Mouse (Mus musculus): ENCODE results near the gene C2cd4b. TPM values are rescaled to one million over a fixed set of nuclear protein-coding genes. Genes with fewer than 3 reads are reported as not detected.
A peak's percentile ranks its signal among the peaks of the same experiment; 100 is the strongest.
"Not testable (repeated sequence)": the region's sequence is repeated elsewhere in the genome, so short reads cannot be mapped to it uniquely, and the experiment has no call there.

C2cd4b gene
- polyA plus RNA-seq, 1 experiment from 2014 or later, result not detected

GRCm38 (mm10) chr9:67735426-67735825, 23.8 kb upstream of the C2cd4b start:
- no peaks in the 10 kb centered on the region for H3K4me1 ChIP-seq (ENCODE audit: control insufficient read depth, low read depth, low read length)
- ATAC-seq (ENCODE audit: low read depth), result no peak
- no peak overlapping the region for H3K9ac ChIP-seq (ENCODE audit: low read depth, low read length)
- H3K9me3 ChIP-seq (replicated peaks; ENCODE audit: control insufficient read depth, low read length), result no peaks in the 10 kb centered on the region
- WGBS (ENCODE audit: insufficient replicate concordance), result 37% methylated on average over 11 of the region's 11 CpGs
- no peaks in the 10 kb centered on the region for H3K27me3 ChIP-seq (ENCODE audit: control insufficient read depth, insufficient read depth, low read depth, low read length)
- H3K4me3 ChIP-seq (ENCODE audit: low read depth, low read length), result no peak overlapping the region
- H3K4me2 ChIP-seq (ENCODE audit: low read depth, low read length), result no peak overlapping the region
- H3K36me3 ChIP-seq (ENCODE audit: control insufficient read depth, insufficient read depth), result no peaks in the 10 kb centered on the region
- no peak overlapping the region for H3K27ac ChIP-seq (ENCODE audit: low read length)

DNA sequence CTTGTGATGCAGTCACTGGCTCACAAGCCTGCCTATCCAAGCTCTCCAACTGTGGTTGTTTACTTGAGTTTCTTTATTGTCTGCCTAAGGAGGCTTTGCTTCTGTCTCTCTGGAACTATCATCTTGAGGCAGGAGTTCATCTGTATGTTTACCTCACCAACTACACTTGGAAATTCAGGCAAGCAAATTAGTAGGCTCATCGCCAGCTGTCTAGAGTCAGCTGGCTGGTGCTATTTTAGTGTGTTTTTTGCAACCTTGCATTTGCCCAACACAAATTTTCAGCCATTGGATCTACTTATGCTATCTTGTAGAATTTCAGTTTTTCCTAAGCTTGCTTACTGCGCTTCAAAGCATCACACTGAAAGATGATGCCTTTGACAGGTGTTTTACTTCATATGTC, 18.0 kb upstream of the C2cd4b start:
- no peak overlapping the region for H3K4me2 ChIP-seq (ENCODE audit: low read depth, low read length)
- H3K9me3 ChIP-seq (replicated peaks; ENCODE audit: control insufficient read depth, low read length), result no peaks in the 10 kb centered on the region
- no peaks in the 10 kb centered on the region for H3K4me1 ChIP-seq (ENCODE audit: control insufficient read depth, low read depth, low read length)
- H3K9ac ChIP-seq (ENCODE audit: low read depth, low read length), result no peak overlapping the region
- no peak overlapping the region for H3K4me3 ChIP-seq (ENCODE audit: low read depth, low read length)
- WGBS (ENCODE audit: insufficient replicate concordance), result 63% methylated on average over 2 of the region's 2 CpGs
- no peaks in the 10 kb centered on the region for H3K36me3 ChIP-seq (ENCODE audit: control insufficient read depth, insufficient read depth)
- no peaks in the 10 kb centered on the region for H3K27me3 ChIP-seq (ENCODE audit: control insufficient read depth, insufficient read depth, low read depth, low read length)
- no peak overlapping the region for H3K27ac ChIP-seq (ENCODE audit: low read length)
- ATAC-seq (ENCODE audit: low read depth), result no peak

- 69% methylated on average over 16 of the region's 16 CpGs for WGBS (ENCODE audit: insufficient replicate concordance)
- H3K9me3 ChIP-seq (replicated peaks; ENCODE audit: control insufficient read depth, low read length), result no peaks in the 10 kb centered on the region
- no peaks in the 10 kb centered on the region for H3K4me1 ChIP-seq (ENCODE audit: control insufficient read depth, low read depth, low read length)
- H3K4me2 ChIP-seq (ENCODE audit: low read depth, low read length), result no peak overlapping the region
- no peak overlapping the region for H3K27ac ChIP-seq (ENCODE audit: low read length)
- peaks cover 3% of the 10 kb centered on the region; the same call in 1 of the 2 replicates for H3K27me3 ChIP-seq (ENCODE audit: control insufficient read depth, insufficient read depth, low read depth, low read length)
- H3K36me3 ChIP-seq (ENCODE audit: control insufficient read depth, insufficient read depth), result no peaks in the 10 kb centered on the region
- no peak overlapping the region for H3K4me3 ChIP-seq (ENCODE audit: low read depth, low read length)
- no peak for ATAC-seq (ENCODE audit: low read depth)
- no peak overlapping the region for H3K9ac ChIP-seq (ENCODE audit: low read depth, low read length)
These were observed 5.6 kb upstream of the C2cd4b start for GRCm38 (mm10) chr9:67753411-67754182.

GRCm38 (mm10) chr9:67754713-67755112, 4.5 kb upstream of the C2cd4b start:
- 49% methylated on average over 3 of the region's 3 CpGs for WGBS (ENCODE audit: insufficient replicate concordance)
- no peak overlapping the region for H3K4me2 ChIP-seq (ENCODE audit: low read depth, low read length)
- H3K27me3 ChIP-seq (ENCODE audit: control insufficient read depth, insufficient read depth, low read depth, low read length), result peaks cover 13% of the 10 kb centered on the region
- no peak overlapping the region for H3K27ac ChIP-seq (ENCODE audit: low read length)
- H3K4me3 ChIP-seq (ENCODE audit: low read depth, low read length), result no peak overlapping the region
- H3K36me3 ChIP-seq (ENCODE audit: control insufficient read depth, insufficient read depth), result no peaks in the 10 kb centered on the region
- H3K4me1 ChIP-seq (ENCODE audit: control insufficient read depth, low read depth, low read length), result no peaks in the 10 kb centered on the region
- H3K9me3 ChIP-seq (replicated peaks; ENCODE audit: control insufficient read depth, low read length), result no peaks in the 10 kb centered on the region
- H3K9ac ChIP-seq (ENCODE audit: low read depth, low read length), result no peak overlapping the region
- ATAC-seq (ENCODE audit: low read depth), result no peak

- H3K4me2 ChIP-seq (ENCODE audit: low read depth, low read length), result no peak overlapping the region
- no peaks in the 10 kb centered on the region for H3K9me3 ChIP-seq (replicated peaks; ENCODE audit: control insufficient read depth, low read length)
- peaks cover 34% of the 10 kb centered on the region for H3K27me3 ChIP-seq (ENCODE audit: control insufficient read depth, insufficient read depth, low read depth, low read length)
- WGBS (ENCODE audit: insufficient replicate concordance), result 4% methylated on average over 9 of the region's 9 CpGs
- H3K4me1 ChIP-seq (ENCODE audit: control insufficient read depth, low read depth, low read length), result no peaks in the 10 kb centered on the region
- H3K27ac ChIP-seq (ENCODE audit: low read length), result no peak overlapping the region
- H3K4me3 ChIP-seq (ENCODE audit: low read depth, low read length), result no peak overlapping the region
- no peaks in the 10 kb centered on the region for H3K36me3 ChIP-seq (ENCODE audit: control insufficient read depth, insufficient read depth)
- no peak overlapping the region for H3K9ac ChIP-seq (ENCODE audit: low read depth, low read length)
- ATAC-seq (ENCODE audit: low read depth), result no peak
These were observed 551 bp upstream of the C2cd4b start for GRCm38 (mm10) chr9:67758686-67759085.

DNA sequence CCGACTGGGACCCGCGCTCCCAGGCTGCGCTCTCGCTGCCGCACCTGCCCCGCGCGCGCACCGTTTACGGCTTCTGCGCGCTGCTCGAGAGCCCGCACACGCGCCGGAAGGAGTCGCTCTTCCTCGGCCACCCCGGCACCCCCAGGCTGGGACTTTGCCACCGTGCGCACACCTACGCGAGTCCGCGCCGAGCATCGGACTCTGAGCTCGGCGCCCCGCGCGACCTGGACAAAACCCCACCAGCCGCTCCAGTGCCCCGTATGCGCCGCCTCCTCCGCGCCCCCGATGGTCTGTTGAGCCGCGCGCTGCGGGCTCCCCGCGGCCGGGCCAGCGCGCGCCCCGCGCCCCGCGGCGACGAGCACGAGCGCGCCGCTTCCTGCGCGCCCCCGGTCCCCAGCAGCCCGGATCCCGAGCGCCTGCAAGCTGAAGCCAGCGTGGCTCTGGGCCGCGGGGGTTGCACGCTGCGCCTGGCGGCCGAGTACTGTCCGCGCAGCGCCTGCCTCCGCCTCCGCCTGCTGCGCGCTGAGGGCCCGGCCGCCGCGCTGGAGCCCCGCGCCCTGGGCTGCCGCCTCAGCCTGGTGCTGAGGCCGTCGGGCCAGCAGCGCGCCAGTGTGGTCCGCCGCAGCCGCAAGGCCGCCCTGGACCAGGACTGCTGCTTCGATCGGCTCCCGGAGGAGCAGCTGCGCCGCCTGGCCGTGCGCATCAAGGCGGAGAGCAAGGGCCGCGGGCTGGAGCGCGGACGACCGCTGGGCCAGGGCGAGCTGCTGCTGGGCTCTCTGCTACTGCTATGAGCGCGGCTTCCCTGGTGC, 923 bp downstream of the C2cd4b start:
- WGBS (ENCODE audit: insufficient replicate concordance), result 3% methylated on average over 84 of the region's 114 CpGs
- H3K27me3 ChIP-seq (ENCODE audit: control insufficient read depth, insufficient read depth, low read depth, low read length), result peaks cover 34% of the 10 kb centered on the region
- 0 out of 2 replicates have a peak, but pooled peaks have one; percentile 32 for ATAC-seq (ENCODE audit: low read depth)
- peak overlapping the region; percentile 56 for H3K4me2 ChIP-seq (ENCODE audit: low read depth, low read length)
- H3K9ac ChIP-seq (ENCODE audit: low read depth, low read length); H3K9me3 ChIP-seq (replicated peaks; ENCODE audit: control insufficient read depth, low read length); H3K36me3 ChIP-seq (ENCODE audit: control insufficient read depth, insufficient read depth); H3K4me1 ChIP-seq (ENCODE audit: control insufficient read depth, low read depth, low read length); H3K27ac ChIP-seq (ENCODE audit: low read length): not testable (repeated sequence)
- peak overlapping the region; percentile 48 for H3K4me3 ChIP-seq (ENCODE audit: low read depth, low read length)

DNA sequence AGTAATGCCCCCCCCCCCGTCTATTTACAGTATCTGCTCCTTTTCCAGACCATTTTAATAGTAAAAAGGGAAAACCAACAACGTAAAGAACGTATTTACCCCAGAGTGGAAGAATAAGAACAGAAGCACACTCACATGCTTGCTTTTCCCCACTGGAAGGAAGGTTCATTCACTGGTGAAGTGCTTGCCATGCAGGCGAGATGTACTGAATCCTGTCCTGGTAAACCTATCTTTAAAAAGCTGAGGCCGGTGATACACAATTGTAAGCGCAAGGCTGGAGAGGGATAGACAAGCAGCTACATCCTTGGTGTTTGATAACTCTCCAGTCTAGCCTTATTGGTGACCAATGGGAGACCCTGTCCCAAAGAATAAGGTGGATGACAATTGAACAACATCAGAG, 1.8 kb downstream of the C2cd4b start:
- no peak for ATAC-seq (ENCODE audit: low read depth)

GRCm38 (mm10) chr9:67763326-67763725, 4.1 kb downstream of the C2cd4b start:
- Histone ChIP-seq H3K27ac (ENCODE audit: low read length) (no peak overlapping the region), H3K4me3 (ENCODE audit: low read depth, low read length) (no peak overlapping the region), H3K36me3 (ENCODE audit: control insufficient read depth, insufficient read depth) (no peaks in the 10 kb centered on the region), H3K4me1 (ENCODE audit: control insufficient read depth, low read depth, low read length) (no peaks in the 10 kb centered on the region), H3K9ac (ENCODE audit: low read depth, low read length) (no peak overlapping the region), H3K4me2 (ENCODE audit: low read depth, low read length) (no peak overlapping the region), H3K9me3 (replicated peaks; ENCODE audit: control insufficient read depth, low read length) (no peaks in the 10 kb centered on the region; the same call in 1 of the 2 replicates), H3K27me3 (ENCODE audit: control insufficient read depth, insufficient read depth, low read depth, low read length) (peaks cover 34% of the 10 kb centered on the region)
- no peak for ATAC-seq (ENCODE audit: low read depth)
- 59% methylated on average over 4 of the region's 4 CpGs for WGBS (ENCODE audit: insufficient replicate concordance)

More for the DNA sequence above, 1.8 kb downstream of the C2cd4b start:
- Histone ChIP-seq H3K27me3 (ENCODE audit: control insufficient read depth, insufficient read depth, low read depth, low read length) (peaks cover 34% of the 10 kb centered on the region), H3K27ac (ENCODE audit: low read length) (no peak overlapping the region), H3K4me1 (ENCODE audit: control insufficient read depth, low read depth, low read length) (no peaks in the 10 kb centered on the region), H3K4me2 (ENCODE audit: low read depth, low read length) (no peak overlapping the region), H3K9ac (ENCODE audit: low read depth, low read length) (no peak overlapping the region), H3K9me3 (replicated peaks; ENCODE audit: control insufficient read depth, low read length) (no peaks in the 10 kb centered on the region; the same call in 1 of the 2 replicates), H3K36me3 (ENCODE audit: control insufficient read depth, insufficient read depth) (no peaks in the 10 kb centered on the region), H3K4me3 (ENCODE audit: low read depth, low read length) (no peak overlapping the region)
- 56% methylated on average over 6 of the region's 6 CpGs for WGBS (ENCODE audit: insufficient replicate concordance)

DNA sequence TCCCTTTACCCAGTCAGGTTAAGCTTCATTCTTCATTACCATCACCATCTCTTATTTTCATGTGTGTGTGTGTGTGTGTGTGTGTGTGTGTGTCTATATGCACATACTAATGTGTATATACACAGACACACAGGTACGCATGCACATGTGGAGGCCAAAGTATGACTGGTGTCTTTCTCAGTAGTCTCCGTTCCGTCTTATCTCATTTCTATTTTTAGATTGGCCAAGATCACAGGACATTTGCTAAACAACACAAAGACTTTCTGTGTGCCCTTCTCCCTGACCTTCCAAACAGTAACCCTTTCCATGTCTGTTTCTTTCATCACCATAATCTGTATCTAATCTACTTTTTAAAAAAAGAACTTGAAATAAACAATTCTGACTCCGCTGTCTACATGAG, 7.2 kb downstream of the C2cd4b start:
- Histone ChIP-seq H3K9ac (ENCODE audit: low read depth, low read length) (no peak overlapping the region), H3K9me3 (replicated peaks; ENCODE audit: control insufficient read depth, low read length) (no peaks in the 10 kb centered on the region; the same call in 1 of the 2 replicates), H3K27me3 (ENCODE audit: control insufficient read depth, insufficient read depth, low read depth, low read length) (peaks cover 5% of the 10 kb centered on the region; the same call in 1 of the 2 replicates), H3K27ac (ENCODE audit: low read length) (no peak overlapping the region), H3K4me2 (ENCODE audit: low read depth, low read length) (no peak overlapping the region), H3K36me3 (ENCODE audit: control insufficient read depth, insufficient read depth) (no peaks in the 10 kb centered on the region), H3K4me3 (ENCODE audit: low read depth, low read length) (no peak overlapping the region), H3K4me1 (ENCODE audit: control insufficient read depth, low read depth, low read length) (no peaks in the 10 kb centered on the region)
- WGBS (ENCODE audit: insufficient replicate concordance), result 56% methylated on average over 4 of the region's 4 CpGs
- ATAC-seq (ENCODE audit: low read depth), result no peak
